Mouse (Mus musculus) myocyte (in vitro differentiated cells): ENCODE measurements around the gene Rex1bd.

Experiments
- MAX ChIP-seq: IDR thresholded peaks from one replicate; pipeline ENCODE4 v1.6.1; 2011; ENCODE audit warnings: low read depth, mild to moderate bottlenecking, control low read depth
- MYOD1 ChIP-seq, 3 experiments: IDR thresholded peaks; one replicate each; pipeline ENCODE4 v1.6.1; 2011; ENCODE audit warnings: control low read depth in 2 of 3, low read depth in 2 of 3, mild to moderate bottlenecking in 2 of 3, moderate library complexity in 1 of 3; ENCODE audit not compliant: insufficient read length in 2 of 3, control insufficient read depth in 1 of 3
- MYOG ChIP-seq, 3 experiments: IDR thresholded peaks; one replicate each; pipeline ENCODE4 v1.6.1; 2011; ENCODE audit warnings: control low read depth in 2 of 3, low read depth in 2 of 3, mild to moderate bottlenecking in 2 of 3; ENCODE audit not compliant: insufficient read length in 2 of 3, control insufficient read depth in 1 of 3, insufficient read depth in 1 of 3
- POLR2A ChIP-seq: IDR thresholded peaks from one replicate; pipeline ENCODE4 v1.6.1; 2011; ENCODE audit warnings: low read depth, mild to moderate bottlenecking, control low read depth, moderate library complexity; ENCODE audit not compliant: insufficient read length
- SRF ChIP-seq: IDR thresholded peaks from one replicate; pipeline ENCODE4 v1.6.1; 2011; ENCODE audit warnings: low read depth; ENCODE audit not compliant: control insufficient read depth, insufficient read length
- TCF12 ChIP-seq: IDR thresholded peaks from one replicate; pipeline ENCODE4 v1.6.1; 2011; ENCODE audit warnings: mild to moderate bottlenecking, control low read depth; ENCODE audit not compliant: poor library complexity, insufficient read depth, severe bottlenecking

DNA sequence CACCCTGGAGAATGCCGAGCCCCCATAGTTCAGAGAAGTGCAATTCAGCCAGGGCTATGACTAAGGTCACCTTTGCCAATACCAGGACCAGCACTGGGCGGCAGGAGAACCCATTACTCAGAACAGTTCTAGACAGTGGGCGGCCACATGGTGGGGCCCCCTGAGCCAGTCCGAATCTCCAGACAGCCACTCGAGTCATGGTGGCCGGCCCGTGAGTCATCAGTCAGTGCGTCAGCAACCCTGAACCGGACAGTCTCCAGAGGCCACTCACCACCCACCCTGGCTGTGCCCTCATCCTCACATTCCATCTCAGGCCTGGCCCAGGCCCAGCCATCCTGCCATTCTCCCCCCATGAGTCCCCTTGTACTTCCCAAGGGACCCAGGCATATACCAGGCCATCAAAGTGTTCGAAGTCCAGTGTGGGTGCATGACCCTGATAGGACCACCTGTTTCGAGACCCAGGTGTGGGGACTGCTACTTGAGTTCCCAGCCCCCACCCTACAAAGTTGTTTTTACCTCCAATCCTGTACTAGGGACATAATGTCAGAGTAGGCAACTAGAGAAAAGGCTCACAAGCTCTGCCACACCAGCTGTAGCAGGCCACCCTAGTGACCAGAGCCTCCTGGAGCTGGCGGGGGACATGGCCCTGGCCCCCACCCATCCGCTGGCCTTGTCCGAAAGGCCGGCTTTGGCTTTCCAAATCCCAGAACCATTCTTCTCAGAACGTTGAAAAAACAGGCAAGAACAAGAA lies 44.6 kb downstream of the Rex1bd start:
- TF ChIP-seq SRF (no peak), MAX (no peak), MYOG (IDR thresholded peaks at IDR 0.05; ENCODE audit: control insufficient read depth in 1 of 3, insufficient read depth in 1 of 3, insufficient read length in 2 of 3, low read depth in 2 of 3) (no peak), TCF12 (no peak), POLR2A (no peak), MYOD1 (IDR thresholded peaks at IDR 0.05; ENCODE audit: control insufficient read depth in 1 of 3, insufficient read length in 2 of 3, low read depth in 2 of 3) (peak in 1 of 3 experiments; percentile 57)
